Mouse (Mus musculus) hindbrain, embryonic 14.5 days (tissue): ENCODE results near the gene Cdip1. TPM values are rescaled to one million over a fixed set of nuclear protein-coding genes. Genes with fewer than 3 reads are reported as not detected.

ENCODE experiments used
- ATAC-seq: fragments of 200-750 bp; cut with Nextera tagmentation; 2 replicates; pipeline ENCODE4 v1.8.0; 2017; ENCODE audit warnings: moderate number of reproducible peaks, mild to moderate bottlenecking, moderate TSS enrichment, moderate library complexity; ENCODE audit not compliant: low FRiP score
- DNase-seq: peaks from one replicate; pipeline ENCODE4 v3.0.0-alpha.2; 2015; ENCODE audit warnings: low spot score
- H3K27ac ChIP-seq: fragments of 300-500 bp; sonication (generic); 2 replicates; pipeline ENCODE4 v1.5.1; 2014; ENCODE audit warnings: mild to moderate bottlenecking, moderate library complexity
- H3K27me3 ChIP-seq: fragments of 300-500 bp; sonication (generic); 2 replicates; pipeline ENCODE4 v1.6.1; 2014; ENCODE audit warnings: mild to moderate bottlenecking, low read length, mixed read lengths; ENCODE audit not compliant: control insufficient read depth, insufficient read depth
- H3K36me3 ChIP-seq: fragments of 300-500 bp; sonication (generic); replicated peaks from 2 replicates; pipeline ENCODE4 v1.6.1; 2014; ENCODE audit not compliant: control insufficient read depth, insufficient read depth
- H3K4me1 ChIP-seq: fragments of 300-500 bp; sonication (generic); replicated peaks from 2 replicates; pipeline ENCODE4 v1.6.1; 2014; ENCODE audit warnings: antibody characterized with exemption, low read length, mixed read lengths; ENCODE audit not compliant: control insufficient read depth, insufficient read depth
- H3K4me2 ChIP-seq: fragments of 300-500 bp; sonication (generic); replicated peaks from 2 replicates; pipeline ENCODE4 v1.6.1; 2014; ENCODE audit warnings: mild to moderate bottlenecking, moderate library complexity
- H3K4me3 ChIP-seq: fragments of 300-500 bp; sonication (generic); replicated peaks from 2 replicates; pipeline ENCODE4 v1.5.1; 2014; ENCODE audit warnings: mild to moderate bottlenecking, low read length
- H3K9ac ChIP-seq: fragments of 300-500 bp; sonication (generic); 2 replicates; pipeline ENCODE4 v1.6.1; 2014
- H3K9me3 ChIP-seq: fragments of 300-500 bp; sonication (generic); 2 replicates; pipeline ENCODE4 v1.6.1; 2016; ENCODE audit warnings: low read length; ENCODE audit not compliant: control insufficient read depth
- WGBS: fragments of 180-500 bp; shearing (Covaris S2); extraction: QIAGEN DNeasy Blood & Tissue Kit; methylation state at CpG from one replicate; pipeline ENCODE4 v1.1.7; 2014; 5-methylcytosine and 5-hydroxymethylcytosine counted together
- polyA plus RNA-seq: library from polyadenylated mRNA; unstranded; fragments of >200 nt; fragmentation: Nextera tagmentation; extraction: Ambion mirVana; gene quantifications from 2 replicates; pipeline ENCODE4 v1.2.1, GENCODE M21; 2014

The Cdip1 gene
- polyA plus RNA-seq, 1 experiment from 2014 or later, result 112 TPM

- no peak for DNase-seq
- Histone ChIP-seq H3K27me3 (no peaks in the 10 kb centered on the region), H3K4me1 (no peaks in the 10 kb centered on the region; the same call in 1 of the 2 replicates), H3K9ac (no peak overlapping the region), H3K36me3 (no peaks in the 10 kb centered on the region; the same call in 1 of the 2 replicates), H3K4me2 (no peak overlapping the region), H3K27ac (no peak overlapping the region), H3K9me3 (no peaks in the 10 kb centered on the region), H3K4me3 (no peak overlapping the region)
- ATAC-seq, result no peak
- 98% methylated on average over 4 of the region's 4 CpGs for WGBS
Observed at GRCm38 (mm10) chr16:4777905-4778609, 12.0 kb downstream of the Cdip1 start.

GRCm38 (mm10) chr16:4777171-4777904 lies 12.8 kb downstream of the Cdip1 start:
- ATAC-seq, result 0 out of 2 replicates have a peak, but pooled peaks have one; percentile 11
- Histone ChIP-seq H3K4me1 (no peaks in the 10 kb centered on the region; the same call in 1 of the 2 replicates), H3K27me3 (no peaks in the 10 kb centered on the region), H3K36me3 (no peaks in the 10 kb centered on the region; the same call in 1 of the 2 replicates), H3K9ac (no peak overlapping the region), H3K27ac (no peak overlapping the region), H3K9me3 (no peaks in the 10 kb centered on the region), H3K4me2 (no peak overlapping the region), H3K4me3 (no peak overlapping the region)
- DNase-seq, result no peak
- 91% methylated on average over 3 of the region's 3 CpGs for WGBS

GRCm38 (mm10) chr16:4773289-4773970 lies 16.7 kb downstream of the Cdip1 start:
- WGBS, result 43% methylated on average over 1 of the region's 1 CpGs
- no peak overlapping the region for H3K9ac ChIP-seq
- no peaks in the 10 kb centered on the region for H3K27me3 ChIP-seq
- no peak overlapping the region for H3K4me2 ChIP-seq
- no peak for ATAC-seq
- H3K4me3 ChIP-seq, result no peak overlapping the region
- H3K27ac ChIP-seq, result no peak overlapping the region
- peaks cover 24% of the 10 kb centered on the region for H3K36me3 ChIP-seq
- no peak for DNase-seq
- no peaks in the 10 kb centered on the region for H3K4me1 ChIP-seq
- H3K9me3 ChIP-seq, result no peaks in the 10 kb centered on the region

- Histone ChIP-seq H3K27ac (no peak overlapping the region), H3K36me3 (peaks cover 70% of the 10 kb centered on the region), H3K4me3 (no peak overlapping the region), H3K9me3 (no peaks in the 10 kb centered on the region), H3K27me3 (no peaks in the 10 kb centered on the region), H3K4me2 (no peak overlapping the region), H3K4me1 (no peaks in the 10 kb centered on the region), H3K9ac (no peak overlapping the region)
- ATAC-seq, result no peak
- WGBS, result 97% methylated on average over 5 of the region's 5 CpGs
- no peak for DNase-seq
Observed at GRCm38 (mm10) chr16:4768719-4769118, 21.4 kb downstream of the Cdip1 start.

GRCm38 (mm10) chr16:4767012-4767790 lies 22.9 kb downstream of the Cdip1 start:
- H3K9me3 ChIP-seq, result no peaks in the 10 kb centered on the region
- no peak overlapping the region for H3K4me3 ChIP-seq
- H3K36me3 ChIP-seq, result peaks cover 79% of the 10 kb centered on the region
- ATAC-seq (no peak), DNase-seq (no peak)
- no peak overlapping the region for H3K27ac ChIP-seq
- H3K4me1 ChIP-seq, result no peaks in the 10 kb centered on the region
- no peak overlapping the region for H3K9ac ChIP-seq
- 84% methylated on average over 6 of the region's 6 CpGs for WGBS
- no peak overlapping the region for H3K4me2 ChIP-seq
- no peaks in the 10 kb centered on the region for H3K27me3 ChIP-seq

- H3K27me3 ChIP-seq, result no peaks in the 10 kb centered on the region
- H3K36me3 ChIP-seq, result peaks cover 79% of the 10 kb centered on the region
- no peaks in the 10 kb centered on the region for H3K4me1 ChIP-seq
- H3K9ac ChIP-seq, result no peak overlapping the region
- ATAC-seq, result no peak
- no peak overlapping the region for H3K27ac ChIP-seq
- H3K4me3 ChIP-seq, result no peak overlapping the region
- no peaks in the 10 kb centered on the region for H3K9me3 ChIP-seq
- WGBS, result 95% methylated on average over 2 of the region's 2 CpGs
- DNase-seq, result no peak
- no peak overlapping the region for H3K4me2 ChIP-seq
Observed at GRCm38 (mm10) chr16:4765852-4766251, 24.2 kb downstream of the Cdip1 start.

- ATAC-seq (no peak), DNase-seq (peak; percentile 68)
- H3K4me1 ChIP-seq, result no peaks in the 10 kb centered on the region
- peaks cover 54% of the 10 kb centered on the region for H3K36me3 ChIP-seq
- no peak overlapping the region for H3K4me3 ChIP-seq
- H3K27me3 ChIP-seq, result no peaks in the 10 kb centered on the region
- 39% methylated on average over 2 of the region's 2 CpGs for WGBS
- H3K4me2 ChIP-seq, result no peak overlapping the region
- H3K9ac ChIP-seq, result no peak overlapping the region
- no peaks in the 10 kb centered on the region for H3K9me3 ChIP-seq
- no peak overlapping the region for H3K27ac ChIP-seq
Observed at GRCm38 (mm10) chr16:4763276-4763675, 26.8 kb downstream of the Cdip1 start.

DNA sequence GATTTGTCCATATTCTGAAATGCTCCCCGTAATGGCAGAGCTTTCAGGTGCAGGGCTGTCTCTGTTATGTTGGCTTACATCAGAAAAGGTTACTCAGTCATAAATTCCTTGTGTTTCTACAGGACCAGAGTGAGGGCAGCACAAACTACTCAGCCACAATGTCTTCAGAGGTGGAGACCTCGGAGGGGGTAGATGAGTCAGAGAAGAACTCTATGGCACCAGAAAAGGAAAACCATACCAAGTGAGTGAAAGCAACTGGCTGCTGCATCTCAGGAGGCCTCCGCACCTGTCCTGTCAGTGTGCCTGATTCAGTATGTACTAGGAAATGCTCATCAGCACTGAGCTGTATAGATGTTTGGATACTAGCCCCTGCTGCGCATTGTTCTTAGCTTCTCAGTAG lies 27.7 kb downstream of the Cdip1 start:
- Histone ChIP-seq H3K27ac (no peak overlapping the region), H3K9ac (no peak overlapping the region), H3K4me3 (no peak overlapping the region), H3K4me1 (peaks cover 5% of the 10 kb centered on the region; the same call in 1 of the 2 replicates), H3K4me2 (no peak overlapping the region), H3K36me3 (peaks cover 46% of the 10 kb centered on the region), H3K27me3 (no peaks in the 10 kb centered on the region), H3K9me3 (no peaks in the 10 kb centered on the region)
- DNase-seq (no peak), ATAC-seq (no peak)
- WGBS, result 95% methylated on average over 4 of the region's 4 CpGs
